Mouse (Mus musculus) heart, embryonic 10.5 days (tissue): Measurements from ENCODE around the gene Wdr90. TPM values are rescaled to one million over a fixed set of nuclear protein-coding genes. Genes with fewer than 3 reads are reported as not detected.

Experiments used
- DNase-seq: peaks from one replicate; pipeline ENCODE4 v3.0.0-alpha.2; 2017; ENCODE audit warnings: low spot score
- H3K27ac ChIP-seq: fragments of 300-500 bp; sonication (generic); 2 replicates; pipeline ENCODE4 v1.5.1; 2016; ENCODE audit warnings: mild to moderate bottlenecking
- H3K27me3 ChIP-seq: fragments of 300-500 bp; sonication (generic); 2 replicates; pipeline ENCODE4 v1.6.1; 2016; ENCODE audit warnings: mild to moderate bottlenecking; ENCODE audit not compliant: poor library complexity, insufficient read depth, severe bottlenecking
- H3K36me3 ChIP-seq: fragments of 300-500 bp; sonication (generic); 2 replicates; pipeline ENCODE4 v1.6.1; 2016; ENCODE audit warnings: mild to moderate bottlenecking, moderate library complexity
- H3K4me1 ChIP-seq: fragments of 300-500 bp; sonication (generic); 2 replicates; pipeline ENCODE4 v1.6.1; 2016; ENCODE audit warnings: mild to moderate bottlenecking
- H3K4me3 ChIP-seq: fragments of 300-500 bp; sonication (generic); 2 replicates; pipeline ENCODE4 v1.5.1; 2016; ENCODE audit warnings: mild to moderate bottlenecking, moderate library complexity
- H3K9me3 ChIP-seq: fragments of 300-500 bp; sonication (generic); 2 replicates; pipeline ENCODE4 v1.6.1; 2016; ENCODE audit warnings: mild to moderate bottlenecking, moderate library complexity
- WGBS: fragments of 180-500 bp; shearing (Covaris S2); methylation state at CpG from one replicate; pipeline ENCODE4 v1.1.7; 2016; 5-methylcytosine and 5-hydroxymethylcytosine counted together
- polyA plus RNA-seq: library from polyadenylated mRNA; unstranded; fragments of >200 nt; fragmentation: Nextera tagmentation; extraction: Ambion mirVana; gene quantifications from 2 replicates; pipeline ENCODE4 v1.2.1, GENCODE M21; 2016

Gene Wdr90
- polyA plus RNA-seq, 1 experiment from 2014 or later: 22.4 TPM

- 87% methylated on average over 4 of the region's 4 CpGs for WGBS
- Histone ChIP-seq H3K4me1 (peaks cover 84% of the 10 kb centered on the region), H3K27me3 (no peaks in the 10 kb centered on the region)
These were observed 31.0 kb downstream of the Wdr90 start for GRCm38 (mm10) chr17:25830200-25830753.

GRCm38 (mm10) chr17:25829558-25830017 lies 31.7 kb downstream of the Wdr90 start:
- H3K4me3 ChIP-seq: peak overlapping the region; percentile 86
- H3K9me3 ChIP-seq: no peaks in the 10 kb centered on the region
- 37% methylated on average over 8 of the region's 8 CpGs for WGBS
- no peaks in the 10 kb centered on the region for H3K27me3 ChIP-seq
- peaks cover 55% of the 10 kb centered on the region for H3K36me3 ChIP-seq
- H3K27ac ChIP-seq: peak overlapping the region; percentile 93
- peaks cover 84% of the 10 kb centered on the region for H3K4me1 ChIP-seq
- no peak for DNase-seq

More at GRCm38 (mm10) chr17:25830200-25830753, 31.0 kb downstream of the Wdr90 start:
- H3K27ac ChIP-seq: 0 out of 2 replicates have a peak overlapping the region, but pooled peaks have one; percentile 31
- H3K4me3 ChIP-seq: peak overlapping the region; percentile 86
- no peaks in the 10 kb centered on the region for H3K9me3 ChIP-seq
- no peak for DNase-seq
- H3K36me3 ChIP-seq: peaks cover 60% of the 10 kb centered on the region

GRCm38 (mm10) chr17:25828712-25829557 lies 32.4 kb downstream of the Wdr90 start, which contains the start of gene Jmjd8:
Gene Jmjd8, plus strand, starts transcription at chr17:25828867.
- Histone ChIP-seq H3K27ac (peak within 1 kb of the TSS; percentile 93), H3K4me3 (peak within 1 kb of the TSS; percentile 86), H3K27me3 (no peaks in the 10 kb centered on the region), H3K4me1 (peaks cover 84% of the 10 kb centered on the region), H3K36me3 (peaks cover 55% of the 10 kb centered on the region), H3K9me3 (no peaks in the 10 kb centered on the region)
- under 1% methylated on average over 32 of the region's 32 CpGs for WGBS
- peak; percentile 94 for DNase-seq

- Histone ChIP-seq H3K27ac (peak overlapping the region; percentile 93), H3K9me3 (no peaks in the 10 kb centered on the region), H3K36me3 (peaks cover 55% of the 10 kb centered on the region), H3K4me1 (peaks cover 82% of the 10 kb centered on the region), H3K4me3 (peak overlapping the region; percentile 86), H3K27me3 (no peaks in the 10 kb centered on the region)
- DNase-seq: no peak
- 85% methylated on average over 8 of the region's 8 CpGs for WGBS
These were observed 33.1 kb downstream of the Wdr90 start for GRCm38 (mm10) chr17:25828223-25828594.

- peaks cover 82% of the 10 kb centered on the region for H3K4me1 ChIP-seq
- H3K4me3 ChIP-seq: peak overlapping the region; percentile 86; the same call in 1 of the 2 replicates
- peaks cover 55% of the 10 kb centered on the region for H3K36me3 ChIP-seq
- H3K27me3 ChIP-seq: peaks cover 2% of the 10 kb centered on the region; the same call in 1 of the 2 replicates
- H3K9me3 ChIP-seq: no peaks in the 10 kb centered on the region
- 93% methylated on average over 22 of the region's 22 CpGs for WGBS
- no peak for DNase-seq
- H3K27ac ChIP-seq: no peak overlapping the region
These were observed 33.6 kb downstream of the Wdr90 start for GRCm38 (mm10) chr17:25827546-25828222.

GRCm38 (mm10) chr17:25827011-25827410 lies 34.3 kb downstream of the Wdr90 start:
- DNase-seq: no peak
- H3K9me3 ChIP-seq: no peaks in the 10 kb centered on the region
- WGBS: 93% methylated on average over 13 of the region's 13 CpGs
- H3K27me3 ChIP-seq: peaks cover 8% of the 10 kb centered on the region; the same call in 1 of the 2 replicates
- H3K36me3 ChIP-seq: peaks cover 55% of the 10 kb centered on the region
- H3K27ac ChIP-seq: no peak overlapping the region
- no peak overlapping the region for H3K4me3 ChIP-seq
- H3K4me1 ChIP-seq: peaks cover 81% of the 10 kb centered on the region

GRCm38 (mm10) chr17:25825984-25826570 lies 35.2 kb downstream of the Wdr90 start:
- 95% methylated on average over 27 of the region's 27 CpGs for WGBS
- no peak overlapping the region for H3K4me3 ChIP-seq

GRCm38 (mm10) chr17:25825311-25825710 lies 36.0 kb downstream of the Wdr90 start:
- H3K4me1 ChIP-seq: peaks cover 64% of the 10 kb centered on the region
- 0 out of 2 replicates have a peak overlapping the region, but pooled peaks have one; percentile 76 for H3K4me3 ChIP-seq
- WGBS: 90% methylated on average over 6 of the region's 6 CpGs
- H3K27me3 ChIP-seq: peaks cover 24% of the 10 kb centered on the region
- H3K36me3 ChIP-seq: peaks cover 39% of the 10 kb centered on the region
- H3K27ac ChIP-seq: no peak overlapping the region
- no peak for DNase-seq
- no peaks in the 10 kb centered on the region for H3K9me3 ChIP-seq

More at GRCm38 (mm10) chr17:25825984-25826570, 35.2 kb downstream of the Wdr90 start:
- H3K4me1 ChIP-seq: peaks cover 72% of the 10 kb centered on the region
- H3K36me3 ChIP-seq: peaks cover 47% of the 10 kb centered on the region
- peaks cover 16% of the 10 kb centered on the region; the same call in 1 of the 2 replicates for H3K27me3 ChIP-seq
- no peak for DNase-seq
- H3K9me3 ChIP-seq: no peaks in the 10 kb centered on the region
- no peak overlapping the region for H3K27ac ChIP-seq

GRCm38 (mm10) chr17:25824362-25825142 lies 36.7 kb downstream of the Wdr90 start:
- Histone ChIP-seq H3K36me3 (peaks cover 32% of the 10 kb centered on the region), H3K27me3 (peaks cover 31% of the 10 kb centered on the region), H3K27ac (no peak overlapping the region), H3K9me3 (no peaks in the 10 kb centered on the region), H3K4me3 (peak overlapping the region; percentile 76), H3K4me1 (peaks cover 59% of the 10 kb centered on the region)
- 66% methylated on average over 17 of the region's 17 CpGs for WGBS
- no peak for DNase-seq

GRCm38 (mm10) chr17:25823452-25823851 lies 37.8 kb downstream of the Wdr90 start, which contains the start of gene Wdr24:
Gene Wdr24, plus strand, starts transcription at chr17:25823627.
- H3K4me3 ChIP-seq: peak within 1 kb of the TSS; percentile 76
- peaks cover 57% of the 10 kb centered on the region for H3K4me1 ChIP-seq
- WGBS: under 1% methylated on average over 18 of the region's 18 CpGs
- H3K27ac ChIP-seq: peak within 1 kb of the TSS; percentile 87
- no peaks in the 10 kb centered on the region for H3K9me3 ChIP-seq
- H3K36me3 ChIP-seq: peaks cover 32% of the 10 kb centered on the region
- no peak for DNase-seq
- H3K27me3 ChIP-seq: peaks cover 42% of the 10 kb centered on the region

- Histone ChIP-seq H3K4me1 (peaks cover 14% of the 10 kb centered on the region), H3K9me3 (no peaks in the 10 kb centered on the region), H3K36me3 (no peaks in the 10 kb centered on the region), H3K4me3 (peak overlapping the region; percentile 34), H3K27ac (no peak overlapping the region), H3K27me3 (peaks cover 76% of the 10 kb centered on the region)
- 5% methylated on average over 46 of the region's 46 CpGs for WGBS
- DNase-seq: no peak
These were observed 42.2 kb downstream of the Wdr90 start for GRCm38 (mm10) chr17:25818851-25819780.
